Mouse (Mus musculus): ENCODE measurements around the gene Tceanc. TPM values are rescaled to one million over a fixed set of nuclear protein-coding genes. Genes with fewer than 3 reads are reported as not detected.

Tceanc gene
- polyA plus RNA-seq, 1 experiment from 2014 or later, result 11.3 TPM

DNA sequence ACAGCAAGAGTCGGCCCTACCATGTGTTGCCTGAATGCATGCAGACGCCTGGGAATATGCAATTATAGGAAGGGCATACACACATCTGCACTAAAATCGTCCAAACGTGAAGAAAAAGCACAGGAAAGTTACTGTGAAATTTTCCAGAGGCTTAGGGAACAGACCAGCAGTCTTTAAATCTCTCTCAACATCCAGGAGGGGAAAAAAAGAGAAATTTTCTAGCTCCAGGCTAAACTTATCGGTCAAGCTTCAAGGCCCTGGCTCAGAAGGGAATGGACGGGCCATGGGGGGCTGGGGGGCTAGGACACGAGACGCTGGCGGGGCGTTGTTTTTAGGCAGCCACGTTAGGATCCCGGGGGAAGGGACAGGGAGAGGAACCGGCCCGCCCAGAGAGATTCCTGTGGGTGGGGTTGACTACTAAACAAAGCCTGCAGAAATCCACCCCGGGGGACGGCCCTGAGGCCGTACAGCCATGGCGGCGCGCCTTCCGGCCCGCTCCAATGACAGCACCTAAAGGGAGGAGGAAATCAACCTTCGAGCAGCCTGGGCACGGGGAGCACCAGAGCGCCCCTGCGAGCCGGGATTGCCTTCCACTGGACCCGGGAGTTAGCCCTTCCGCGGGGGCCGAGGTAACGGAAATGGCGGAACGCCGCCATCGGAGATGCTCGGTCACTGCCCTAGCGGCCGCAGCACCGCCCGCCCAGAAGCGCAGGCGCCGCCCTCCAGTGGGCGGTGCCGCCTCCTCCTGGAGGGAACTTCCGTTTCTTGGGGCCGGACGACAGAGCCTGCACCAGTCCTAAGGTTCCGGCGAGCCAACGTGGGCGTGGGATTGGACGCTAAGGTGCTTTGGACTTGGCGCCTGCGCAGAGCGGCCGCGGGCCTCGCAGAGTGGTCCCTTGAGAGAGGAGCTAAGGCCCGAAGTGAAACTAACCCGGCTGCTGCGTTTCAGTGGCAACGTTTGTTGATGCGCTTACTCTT lies 8.3 kb downstream of the Tceanc start:
- Histone ChIP-seq H3K36me3 (ENCODE audit: control insufficient read depth, insufficient read depth, low read length) (no peaks in the 10 kb centered on the region), H3K9ac (ENCODE audit: low read length) (peak overlapping the region; percentile 79), H3K4me3 (ENCODE audit: low read depth, low read length) (peak overlapping the region; percentile 49), H3K4me1 (ENCODE audit: control insufficient read depth, insufficient read depth, low read length) (no peaks in the 10 kb centered on the region), H3K27me3 (ENCODE audit: control insufficient read depth, insufficient read depth, low read length) (no peaks in the 10 kb centered on the region; the same call in 1 of the 2 replicates), H3K27ac (ENCODE audit: low read depth, low read length) (peak overlapping the region; percentile 93), H3K4me2 (peak overlapping the region; percentile 42), H3K9me3 (ENCODE audit: control insufficient read depth, low read length) (no peaks in the 10 kb centered on the region)
- WGBS, result 23% methylated on average over 63 of the region's 65 CpGs
- peak; percentile 99 for ATAC-seq (ENCODE audit: low FRiP score)
- DNase-seq (ENCODE audit: low spot score, missing footprints), result peak; percentile 98

DNA sequence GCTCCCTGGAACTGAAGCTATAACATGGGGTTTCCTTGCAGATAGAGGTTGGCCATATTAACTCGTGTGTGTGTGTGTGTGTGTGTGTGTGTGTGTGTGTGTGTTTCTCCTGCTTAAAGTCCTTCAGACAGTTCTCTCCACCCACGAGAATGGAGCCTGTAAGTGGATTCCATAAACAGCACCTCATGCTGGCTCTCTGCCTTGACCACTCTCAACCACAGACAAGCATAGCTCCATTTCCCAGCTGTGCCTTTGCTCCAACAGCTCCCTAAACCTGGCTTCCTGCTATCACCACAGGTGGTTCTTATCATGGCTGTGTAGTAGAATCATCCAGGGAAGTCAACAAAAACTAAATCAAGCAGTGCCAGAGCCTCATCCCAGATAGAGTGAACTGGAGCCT lies 13.9 kb downstream of the Tceanc start:
- 71% methylated on average over 2 of the region's 2 CpGs for WGBS
- Histone ChIP-seq H3K4me1 (ENCODE audit: control insufficient read depth, insufficient read depth, low read length) (no peaks in the 10 kb centered on the region), H3K27ac (ENCODE audit: low read depth, low read length) (no peak overlapping the region), H3K4me3 (ENCODE audit: low read depth, low read length) (no peak overlapping the region), H3K36me3 (ENCODE audit: control insufficient read depth, insufficient read depth, low read length) (0 out of 2 replicates have a peak, but pooled peaks cover 2% of the 10 kb centered on the region), H3K9me3 (ENCODE audit: control insufficient read depth, low read length) (no peaks in the 10 kb centered on the region), H3K4me2 (no peak overlapping the region), H3K9ac (ENCODE audit: low read length) (no peak overlapping the region), H3K27me3 (ENCODE audit: control insufficient read depth, insufficient read depth, low read length) (0 out of 2 replicates have a peak, but pooled peaks cover 2% of the 10 kb centered on the region)
- ATAC-seq (ENCODE audit: low FRiP score), result no peak
- no peak for DNase-seq (ENCODE audit: low spot score, missing footprints)

DNA sequence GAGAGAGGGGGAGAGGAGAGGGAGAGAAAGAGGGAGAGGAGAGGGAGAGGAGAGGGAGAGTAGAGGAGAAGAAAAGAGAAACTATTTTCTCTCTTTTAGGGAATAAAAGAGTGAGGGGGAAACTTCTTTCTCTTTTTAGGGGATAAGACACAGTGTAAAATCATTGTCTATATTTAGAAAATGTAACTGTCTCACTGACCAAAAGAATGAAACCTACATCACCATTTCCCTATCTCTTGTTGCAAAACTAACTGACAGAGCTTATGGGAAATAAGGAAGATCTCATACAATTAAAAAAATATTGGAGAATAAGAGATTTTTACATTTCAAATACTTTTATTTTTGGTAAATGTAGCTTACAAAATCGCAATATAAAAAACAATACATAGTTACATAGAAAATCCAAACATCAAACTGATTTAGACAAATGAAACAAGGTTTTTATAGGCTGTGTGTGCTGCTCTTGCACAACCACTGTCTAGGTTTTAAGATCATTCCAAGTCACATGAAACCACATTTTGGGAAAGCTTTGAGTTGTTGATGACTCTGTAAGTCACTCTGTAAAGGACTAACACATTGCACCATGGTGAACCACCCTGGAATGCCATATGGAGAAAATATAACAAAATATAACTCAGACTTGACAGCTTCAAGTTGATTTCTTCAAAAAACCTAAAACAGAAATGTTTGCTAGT lies 18.7 kb downstream of the Tceanc start:
- H3K27me3 ChIP-seq (ENCODE audit: control insufficient read depth, insufficient read depth, low read length), result 0 out of 2 replicates have a peak, but pooled peaks cover 2% of the 10 kb centered on the region
- H3K4me3 ChIP-seq (ENCODE audit: low read depth, low read length), result no peak overlapping the region
- 71% methylated on average over 1 of the region's 1 CpGs for WGBS
- H3K36me3 ChIP-seq (ENCODE audit: control insufficient read depth, insufficient read depth, low read length), result 0 out of 2 replicates have a peak, but pooled peaks cover 2% of the 10 kb centered on the region
- no peaks in the 10 kb centered on the region for H3K4me1 ChIP-seq (ENCODE audit: control insufficient read depth, insufficient read depth, low read length)
- H3K4me2 ChIP-seq, result no peak overlapping the region
- no peak for DNase-seq (ENCODE audit: low spot score, missing footprints)
- ATAC-seq (ENCODE audit: low FRiP score), result no peak
- no peaks in the 10 kb centered on the region for H3K9me3 ChIP-seq (ENCODE audit: control insufficient read depth, low read length)
- H3K27ac ChIP-seq (ENCODE audit: low read depth, low read length), result no peak overlapping the region
- no peak overlapping the region for H3K9ac ChIP-seq (ENCODE audit: low read length)

DNA sequence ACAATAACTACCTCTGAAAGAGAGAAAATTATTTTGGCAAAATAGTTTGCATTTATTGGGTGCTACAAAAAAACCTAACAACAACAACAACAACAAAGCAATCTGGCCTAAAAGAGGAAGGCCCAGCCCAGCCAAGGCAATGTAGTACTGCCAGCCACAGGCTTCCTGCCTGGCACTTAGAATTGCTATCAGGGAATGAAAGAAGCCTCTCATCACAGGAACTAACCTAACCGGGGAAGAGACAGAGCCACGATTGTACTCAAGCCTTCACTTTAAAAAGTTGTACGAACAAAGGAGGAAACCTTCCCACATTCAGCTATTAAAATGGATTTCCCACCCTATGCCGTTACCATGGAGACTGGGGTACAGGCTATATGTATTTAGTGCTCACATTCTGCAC lies 20.6 kb downstream of the Tceanc start:
- no peaks in the 10 kb centered on the region for H3K9me3 ChIP-seq (ENCODE audit: control insufficient read depth, low read length)
- no peak overlapping the region for H3K9ac ChIP-seq (ENCODE audit: low read length)
- H3K27ac ChIP-seq (ENCODE audit: low read depth, low read length), result no peak overlapping the region
- no peak overlapping the region for H3K4me2 ChIP-seq
- no peak overlapping the region for H3K4me3 ChIP-seq (ENCODE audit: low read depth, low read length)
- H3K4me1 ChIP-seq (ENCODE audit: control insufficient read depth, insufficient read depth, low read length), result no peaks in the 10 kb centered on the region
- ATAC-seq (ENCODE audit: low FRiP score) (no peak), DNase-seq (ENCODE audit: low spot score, missing footprints) (no peak)
- 0 out of 2 replicates have a peak, but pooled peaks cover under 1% of the 10 kb centered on the region for H3K36me3 ChIP-seq (ENCODE audit: control insufficient read depth, insufficient read depth, low read length)
- H3K27me3 ChIP-seq (ENCODE audit: control insufficient read depth, insufficient read depth, low read length), result 0 out of 2 replicates have a peak, but pooled peaks cover 2% of the 10 kb centered on the region
- 74% methylated on average over 4 of the region's 4 CpGs for WGBS

DNA sequence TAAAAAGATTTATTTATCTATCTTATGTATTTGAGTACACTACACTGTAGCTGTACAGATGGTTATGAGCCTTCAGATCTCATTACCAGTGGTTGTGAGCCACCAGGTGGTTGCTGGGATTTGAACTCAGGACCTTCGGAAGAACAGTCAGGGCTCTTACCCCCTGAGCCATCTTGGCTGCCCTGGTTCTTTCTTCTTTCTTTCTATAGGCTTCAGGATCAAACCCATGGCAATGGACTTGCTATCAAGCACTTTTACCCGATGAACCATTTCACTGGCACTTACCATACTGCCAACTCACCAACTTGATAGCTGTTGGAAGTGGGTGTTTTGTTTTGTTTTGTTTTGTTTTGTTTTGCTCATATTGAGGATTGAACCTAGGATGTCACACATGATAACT lies 23.3 kb downstream of the Tceanc start:
- ATAC-seq (ENCODE audit: low FRiP score) (no peak), DNase-seq (ENCODE audit: low spot score, missing footprints) (no peak)
- no peaks in the 10 kb centered on the region for H3K27me3 ChIP-seq (ENCODE audit: control insufficient read depth, insufficient read depth, low read length)
- H3K9ac ChIP-seq (ENCODE audit: low read length), result no peak overlapping the region
- H3K4me1 ChIP-seq (ENCODE audit: control insufficient read depth, insufficient read depth, low read length), result no peaks in the 10 kb centered on the region
- H3K36me3 ChIP-seq (ENCODE audit: control insufficient read depth, insufficient read depth, low read length), result no peaks in the 10 kb centered on the region
- H3K4me3 ChIP-seq (ENCODE audit: low read depth, low read length), result no peak overlapping the region
- H3K27ac ChIP-seq (ENCODE audit: low read depth, low read length), result no peak overlapping the region
- no peak overlapping the region for H3K4me2 ChIP-seq
- H3K9me3 ChIP-seq (ENCODE audit: control insufficient read depth, low read length), result no peaks in the 10 kb centered on the region
- 98% methylated on average over 2 of the region's 2 CpGs for WGBS

DNA sequence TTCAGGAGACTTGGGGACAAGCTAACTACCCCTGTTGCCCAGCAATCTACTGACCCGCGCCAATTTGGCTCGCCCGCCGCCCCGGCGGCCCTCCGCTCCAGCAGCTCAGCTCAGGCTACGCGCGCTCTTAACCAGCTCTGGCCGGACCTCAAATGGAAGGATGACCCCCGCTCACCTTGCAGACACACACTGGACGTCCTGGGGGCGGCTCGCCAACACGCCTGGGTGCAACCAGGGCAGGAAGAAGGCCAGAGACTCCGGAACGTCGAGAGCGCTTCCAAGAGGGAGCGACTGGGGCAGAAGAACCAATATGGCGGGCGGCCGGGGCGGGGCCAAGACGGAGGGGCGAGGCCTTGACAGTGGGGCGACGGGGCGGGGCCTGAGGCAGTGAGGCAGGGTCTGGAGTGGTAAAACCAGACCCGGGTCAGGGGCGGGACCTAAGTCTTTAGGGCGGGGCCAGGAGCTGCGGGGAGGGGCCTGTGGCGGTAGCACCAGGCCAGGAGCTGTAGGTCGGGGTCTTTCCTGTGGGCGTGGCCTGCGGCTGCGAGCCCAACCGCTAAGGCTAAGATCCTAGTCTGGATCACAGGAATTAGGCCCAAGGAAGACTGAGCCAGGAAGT lies 38.9 kb downstream of the Tceanc start, which contains the start of gene Rab9:
Gene Rab9 (minus strand): TSS at position 503 of the 619 bp plus-strand sequence.
- Histone ChIP-seq H3K27ac (ENCODE audit: low read depth, low read length) (no peak within 1 kb of the TSS), H3K27me3 (ENCODE audit: control insufficient read depth, insufficient read depth, low read length) (no peaks in the 10 kb centered on the region; the same call in none of the 2 replicates)
- ATAC-seq (ENCODE audit: low FRiP score), result peak; percentile 99

DNA sequence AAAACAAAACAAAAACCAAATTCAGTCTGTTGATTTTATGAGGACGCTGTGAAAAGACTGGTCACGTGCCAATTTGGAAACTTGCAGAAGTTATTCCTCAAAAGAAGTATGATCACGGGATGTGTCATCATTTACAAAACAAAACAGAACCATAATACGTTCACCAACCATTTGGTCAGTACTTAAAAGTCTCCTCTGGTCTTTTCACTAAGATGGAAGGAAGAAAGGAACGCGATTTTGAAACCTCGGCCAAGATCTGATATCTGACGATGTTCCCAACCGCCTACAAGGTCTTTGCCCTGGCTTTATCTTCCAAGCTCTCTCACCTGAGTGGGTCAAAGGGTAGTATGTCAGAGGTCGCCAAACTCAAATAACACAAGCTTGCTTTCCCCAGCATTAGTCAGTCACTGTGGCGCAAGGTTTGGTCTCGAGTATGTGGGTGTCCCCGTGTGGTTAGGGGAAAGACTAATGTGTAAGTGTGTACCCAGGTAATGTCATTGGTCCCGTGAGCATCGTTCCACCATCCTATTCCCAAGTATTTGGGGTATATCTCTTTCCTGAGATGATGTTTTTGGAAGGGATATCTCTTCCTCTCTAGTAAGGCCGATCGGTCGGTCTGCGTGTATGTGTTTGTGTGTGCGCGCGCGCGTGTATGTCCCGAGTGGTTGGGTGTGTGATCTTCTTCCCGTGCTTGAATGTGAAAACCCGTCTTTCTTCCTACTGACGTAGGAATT lies 39.6 kb downstream of the Tceanc start:
- Histone ChIP-seq H3K27me3 (ENCODE audit: control insufficient read depth, insufficient read depth, low read length) (no peaks in the 10 kb centered on the region; the same call in none of the 2 replicates), H3K4me3 (ENCODE audit: low read depth, low read length) (peak overlapping the region; percentile 57), H3K36me3 (ENCODE audit: control insufficient read depth, insufficient read depth, low read length) (no peaks in the 10 kb centered on the region), H3K4me2 (peak overlapping the region; percentile 52), H3K9ac (ENCODE audit: low read length) (peak overlapping the region; percentile 76), H3K9me3 (ENCODE audit: control insufficient read depth, low read length) (no peaks in the 10 kb centered on the region), H3K27ac (ENCODE audit: low read depth, low read length) (no peak overlapping the region), H3K4me1 (ENCODE audit: control insufficient read depth, insufficient read depth, low read length) (no peaks in the 10 kb centered on the region; the same call in 1 of the 2 replicates)
- 21% methylated on average over 28 of the region's 28 CpGs for WGBS
- ATAC-seq (ENCODE audit: low FRiP score) (peak; percentile 3; the same call in 1 of the 2 replicates), DNase-seq (ENCODE audit: low spot score, missing footprints) (peak; percentile 86)

More for the DNA sequence above, 38.9 kb downstream of the Tceanc start, which contains the start of gene Rab9:
- Histone ChIP-seq H3K9ac (ENCODE audit: low read length) (peak within 1 kb of the TSS; percentile 76), H3K4me3 (ENCODE audit: low read depth, low read length) (peak within 1 kb of the TSS; percentile 57), H3K36me3 (ENCODE audit: control insufficient read depth, insufficient read depth, low read length) (no peaks in the 10 kb centered on the region), H3K4me2 (peak within 1 kb of the TSS; percentile 52), H3K4me1 (ENCODE audit: control insufficient read depth, insufficient read depth, low read length) (no peaks in the 10 kb centered on the region; the same call in 1 of the 2 replicates), H3K9me3 (ENCODE audit: control insufficient read depth, low read length) (no peaks in the 10 kb centered on the region)
- peak; percentile 99 for DNase-seq (ENCODE audit: low spot score, missing footprints)
- 14% methylated on average over 34 of the region's 41 CpGs for WGBS

DNA sequence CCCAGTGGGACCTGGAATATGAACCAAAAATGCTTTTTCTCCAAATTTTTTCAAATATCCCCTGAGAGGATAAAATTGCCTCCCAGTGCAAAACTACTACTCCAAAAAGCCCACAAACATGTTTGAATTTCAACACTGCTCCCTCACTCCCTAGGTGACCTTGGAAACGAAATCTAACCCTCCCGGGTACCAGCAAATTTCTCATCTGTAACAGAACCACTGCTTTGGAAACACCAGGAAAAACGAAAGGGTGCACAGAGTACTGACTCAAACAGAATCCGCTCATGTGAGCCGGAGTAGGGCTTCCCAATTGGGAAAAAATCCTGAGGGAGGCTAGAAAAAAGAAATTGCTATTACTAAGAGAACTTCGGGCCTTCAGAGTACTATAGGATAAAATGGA lies 41.0 kb downstream of the Tceanc start:
- Histone ChIP-seq H3K4me3 (ENCODE audit: low read depth, low read length) (no peak overlapping the region), H3K4me2 (no peak overlapping the region; the same call in 1 of the 2 replicates), H3K4me1 (ENCODE audit: control insufficient read depth, insufficient read depth, low read length) (no peaks in the 10 kb centered on the region; the same call in 1 of the 2 replicates), H3K27me3 (ENCODE audit: control insufficient read depth, insufficient read depth, low read length) (no peaks in the 10 kb centered on the region; the same call in 1 of the 2 replicates), H3K27ac (ENCODE audit: low read depth, low read length) (no peak overlapping the region), H3K9ac (ENCODE audit: low read length) (no peak overlapping the region), H3K36me3 (ENCODE audit: control insufficient read depth, insufficient read depth, low read length) (no peaks in the 10 kb centered on the region), H3K9me3 (ENCODE audit: control insufficient read depth, low read length) (no peaks in the 10 kb centered on the region)
- ATAC-seq (ENCODE audit: low FRiP score) (no peak), DNase-seq (ENCODE audit: low spot score, missing footprints) (no peak)
- WGBS, result 76% methylated on average over 6 of the region's 6 CpGs

All from midbrain, embryonic 11.5 days (tissue).